Mouse (Mus musculus) G1E (cell line): Measurements from ENCODE around the gene Krtap1-3.

Experiments
- CTCF ChIP-seq: IDR thresholded peaks from 2 replicates; pipeline ENCODE4 v1.5.1; 2012; ENCODE audit warnings: low read depth, low read length, inconsistent platforms, mixed read lengths
- GATA1 ChIP-seq: IDR thresholded peaks from 2 replicates; pipeline ENCODE4 v1.6.1; 2012; ENCODE audit warnings: borderline replicate concordance, low read length, inconsistent platforms, mixed read lengths
- TAL1 ChIP-seq: conservative IDR thresholded peaks from 2 replicates; pipeline ENCODE4 v1.6.1; 2012; ENCODE audit warnings: low read depth, low read length, inconsistent platforms, mixed read lengths

- no peak for TF ChIP-seq CTCF
- no peak for TF ChIP-seq GATA1
- no peak for TF ChIP-seq TAL1
Observed at GRCm38 (mm10) chr11:99566530-99566929, 24.6 kb downstream of the Krtap1-3 start, which contains the start of gene Krtap3-1.
